Mouse (Mus musculus) right cerebral cortex, postnatal 36 days (tissue): ENCODE measurements around the gene Coq4.

Source experiments
- DNase-seq, 2 experiments: peaks; one replicate each; pipeline ENCODE4 v3.0.0; 2022; ENCODE audit warnings: low spot score in 2 of 2, mixed read lengths in 1 of 2

Gene Coq4

DNA sequence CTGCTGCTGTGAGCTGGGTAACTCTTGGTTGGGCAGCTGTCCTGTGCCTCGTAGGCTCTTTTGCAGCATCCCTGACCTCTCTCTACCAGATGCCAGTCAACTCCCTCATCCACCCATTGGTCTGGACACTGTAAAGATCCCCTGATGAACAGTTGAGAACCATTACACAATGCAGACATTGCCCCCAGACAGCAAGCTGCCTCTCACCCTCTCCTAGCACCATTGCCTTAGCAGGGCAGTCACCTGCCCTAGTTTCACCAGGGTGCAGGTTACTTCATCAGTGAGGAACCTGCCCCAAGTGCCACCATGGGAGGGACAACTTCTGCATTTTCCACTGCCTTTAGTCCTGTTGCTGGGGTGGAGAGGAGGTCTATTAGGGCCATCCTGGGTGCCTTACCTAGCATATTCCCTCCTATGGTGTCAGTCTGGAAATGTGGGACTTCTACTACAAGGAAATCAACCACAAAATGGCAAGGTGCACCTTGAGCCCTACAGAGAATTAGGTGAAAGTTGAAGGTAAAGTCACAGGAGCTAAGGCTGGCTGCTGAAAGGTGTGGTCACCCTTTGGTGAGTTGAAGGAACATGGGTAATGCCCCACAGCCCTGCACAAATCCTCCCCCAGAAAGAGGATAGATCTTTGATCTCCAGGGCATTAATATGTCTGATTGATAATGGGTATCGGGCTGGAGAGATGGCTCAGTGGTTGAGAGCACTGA, 5.6 kb downstream of the Coq4 start:
- no peak for DNase-seq

DNA sequence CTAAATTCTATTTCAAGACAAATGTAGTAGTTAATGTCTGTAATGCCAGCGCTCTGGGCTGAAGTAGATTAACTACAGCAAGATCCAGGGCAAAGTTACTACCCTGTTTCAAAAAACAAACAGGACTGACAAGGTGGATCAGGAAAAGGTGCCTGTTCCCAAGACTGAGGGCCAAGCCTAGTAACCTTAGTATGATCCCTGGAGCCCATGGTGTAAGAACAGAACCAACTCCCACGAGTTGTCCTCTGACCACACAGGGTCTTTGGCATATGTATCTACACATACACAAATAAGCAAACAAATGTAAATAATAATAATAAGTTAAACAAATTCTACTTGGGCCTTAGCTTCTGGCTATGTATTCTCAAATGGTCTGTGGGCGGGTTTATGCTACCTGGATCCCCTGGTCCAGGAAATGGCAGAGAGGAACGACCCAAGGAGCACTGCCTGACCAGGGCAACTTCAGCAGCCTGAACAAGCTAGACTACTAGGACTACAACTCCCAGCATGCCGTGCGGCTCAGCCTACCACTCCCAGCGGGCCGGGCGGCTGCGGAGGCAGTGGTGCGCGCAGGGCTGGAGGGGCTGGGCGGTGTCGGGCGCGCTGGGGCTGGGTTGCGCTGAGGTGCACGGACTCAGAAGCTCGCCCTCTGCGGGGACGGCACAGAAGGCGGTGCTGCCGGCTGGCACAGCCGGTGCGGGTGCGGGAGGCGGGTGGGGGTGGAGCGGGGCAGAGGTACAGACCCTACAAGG, 15.0 kb downstream of the Coq4 start, which contains the start of gene Slc27a4:
TSS of gene Slc27a4 (plus strand) at position 560 of the 752 bp plus-strand sequence.
- peak; percentile 95 for DNase-seq

- no peak for DNase-seq
Observed at GRCm38 (mm10) chr2:29802827-29803201, 15.5 kb downstream of the Coq4 start.

DNA sequence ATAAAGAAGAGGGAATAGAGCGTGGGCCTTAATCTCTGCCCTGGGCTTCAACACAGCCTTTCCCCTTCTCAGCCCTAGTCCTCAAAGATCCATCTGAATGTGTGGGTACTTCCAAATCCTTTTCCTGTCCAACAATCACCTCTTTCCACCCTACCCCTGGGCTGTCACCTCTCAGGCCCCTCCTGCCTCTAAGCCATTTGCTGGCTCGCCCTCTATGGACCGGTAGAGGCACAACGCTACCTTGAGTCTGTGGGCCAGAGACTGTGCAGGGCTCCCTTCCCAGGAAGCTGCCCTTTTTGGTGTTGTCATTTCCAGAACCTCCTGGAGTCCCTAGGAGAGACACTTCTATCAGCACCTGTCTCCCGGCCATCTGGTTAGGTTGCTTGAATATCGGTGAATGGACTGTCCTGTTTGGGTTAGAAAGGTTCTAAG, 16.1 kb downstream of the Coq4 start:
- no peak for DNase-seq

DNA sequence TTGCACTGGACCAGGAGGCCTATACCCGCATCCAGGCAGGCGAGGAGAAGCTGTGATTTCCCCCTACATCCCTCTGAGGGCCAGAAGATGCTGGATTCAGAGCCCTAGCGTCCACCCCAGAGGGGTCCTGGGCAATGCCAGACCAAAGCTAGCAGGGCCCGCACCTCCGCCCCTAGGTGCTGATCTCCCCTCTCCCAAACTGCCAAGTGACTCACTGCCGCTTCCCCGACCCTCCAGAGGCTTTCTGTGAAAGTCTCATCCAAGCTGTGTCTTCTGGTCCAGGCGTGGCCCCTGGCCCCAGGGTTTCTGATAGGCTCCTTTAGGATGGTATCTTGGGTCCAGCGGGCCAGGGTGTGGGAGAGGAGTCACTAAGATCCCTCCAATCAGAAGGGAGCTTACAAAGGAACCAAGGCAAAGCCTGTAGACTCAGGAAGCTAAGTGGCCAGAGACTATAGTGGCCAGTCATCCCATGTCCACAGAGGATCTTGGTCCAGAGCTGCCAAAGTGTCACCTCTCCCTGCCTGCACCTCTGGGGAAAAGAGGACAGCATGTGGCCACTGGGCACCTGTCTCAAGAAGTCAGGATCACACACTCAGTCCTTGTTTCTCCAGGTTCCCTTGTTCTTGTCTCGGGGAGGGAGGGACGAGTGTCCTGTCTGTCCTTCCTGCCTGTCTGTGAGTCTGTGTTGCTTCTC, 28.5 kb downstream of the Coq4 start:
- DNase-seq: no peak

GRCm38 (mm10) chr2:29817426-29818232, 30.3 kb downstream of the Coq4 start:
- DNase-seq: peak; percentile 75 to 81

- no peak for DNase-seq
Observed at GRCm38 (mm10) chr2:29819363-29819762, 32.1 kb downstream of the Coq4 start.

GRCm38 (mm10) chr2:29820025-29820817, 32.9 kb downstream of the Coq4 start, which contains the start of gene Urm1:
Urm1 (plus strand) TSS chr2:29820075.
- peak in 1 of 2 experiments; percentile 42 for DNase-seq

GRCm38 (mm10) chr2:29826318-29826925, 39.1 kb downstream of the Coq4 start:
- no peak for DNase-seq

DNA sequence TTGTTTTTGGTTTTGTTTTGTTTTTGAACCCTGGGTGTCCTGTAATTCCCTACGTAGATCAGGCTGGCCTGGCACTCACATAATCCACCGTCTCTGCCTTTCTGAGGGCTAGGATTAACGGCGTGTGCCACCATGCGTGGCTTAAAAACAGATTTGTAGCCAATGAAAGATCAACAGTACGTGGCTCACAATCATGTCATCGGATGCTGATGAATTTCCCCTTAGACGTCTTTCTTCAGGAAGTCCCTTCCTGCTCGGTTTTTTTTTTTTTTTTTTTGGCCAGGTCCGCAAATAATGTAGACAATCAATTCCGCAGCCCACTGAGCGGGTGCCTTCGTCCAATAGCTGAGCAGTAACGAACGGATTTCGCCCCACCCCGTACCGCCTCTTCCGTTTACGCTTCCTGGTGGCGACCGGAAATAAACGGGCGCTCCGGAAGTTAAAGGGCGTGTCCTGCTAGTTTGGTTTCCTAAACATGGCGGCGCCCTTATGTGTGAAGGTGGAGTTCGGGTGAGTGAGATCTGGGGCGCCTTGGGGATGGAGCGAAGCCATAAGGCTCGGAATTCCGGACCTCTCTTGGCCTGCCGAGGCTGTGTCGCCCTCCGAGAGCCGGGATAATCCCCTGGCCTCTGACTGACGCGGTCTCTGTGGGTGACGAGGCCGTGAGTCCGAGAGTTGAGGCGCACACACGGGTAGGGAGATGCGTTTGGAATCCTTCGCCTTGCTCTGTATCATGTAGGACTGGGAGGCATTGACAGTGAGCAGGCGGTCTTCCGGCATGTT, 39.8 kb downstream of the Coq4 start:
- DNase-seq: peak; percentile 94 to 97

GRCm38 (mm10) chr2:29827709-29828024, 40.4 kb downstream of the Coq4 start:
- DNase-seq: no peak

DNA sequence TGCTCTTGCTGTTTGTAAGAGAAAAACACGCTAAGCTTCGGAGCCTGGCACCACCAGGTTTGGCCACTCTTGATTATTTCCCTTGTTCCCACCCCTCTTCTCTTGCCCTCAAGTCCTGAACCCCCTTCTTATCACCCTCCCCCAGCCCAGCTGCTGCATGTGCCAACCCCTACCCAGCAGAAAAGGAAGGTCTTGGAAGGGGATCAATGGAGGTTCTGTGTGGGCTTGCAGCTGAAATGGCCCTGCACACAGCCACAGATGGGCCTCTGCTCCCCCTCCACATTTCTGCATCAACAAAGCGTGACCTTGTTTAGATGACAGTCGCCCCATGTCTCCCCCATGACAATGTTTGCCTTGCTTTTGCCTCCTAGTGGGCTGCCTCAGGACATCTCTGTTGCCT, 43.8 kb downstream of the Coq4 start:
- peak in 1 of 2 experiments; percentile 36 for DNase-seq

GRCm38 (mm10) chr2:29833796-29834195, 46.5 kb downstream of the Coq4 start:
- DNase-seq: no peak

DNA sequence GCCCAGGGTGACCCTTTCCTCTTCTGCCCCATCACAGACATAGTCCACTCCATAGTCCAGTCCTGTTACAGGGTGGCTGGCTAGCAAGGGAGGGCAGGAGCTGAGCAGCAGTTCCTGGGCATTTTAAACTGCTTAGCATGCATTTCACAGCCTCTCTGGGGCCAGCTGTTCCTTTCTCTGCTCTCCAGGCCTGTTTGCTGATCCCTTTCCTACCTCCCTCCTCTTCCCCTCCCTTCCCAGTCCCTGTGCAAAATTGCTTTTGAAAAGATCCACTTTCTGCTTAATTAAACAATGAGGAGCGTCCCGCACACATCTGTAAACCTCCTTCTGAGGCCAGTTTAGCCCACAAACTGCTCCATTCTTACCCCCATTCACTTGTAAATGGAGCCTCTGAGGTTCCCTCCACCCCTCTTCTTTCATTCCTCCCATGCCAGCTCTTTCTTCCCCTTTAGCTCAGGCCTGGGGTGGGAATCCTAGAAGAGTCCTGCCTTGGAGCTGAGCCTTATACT, 48.2 kb downstream of the Coq4 start:
- no peak for DNase-seq

DNA sequence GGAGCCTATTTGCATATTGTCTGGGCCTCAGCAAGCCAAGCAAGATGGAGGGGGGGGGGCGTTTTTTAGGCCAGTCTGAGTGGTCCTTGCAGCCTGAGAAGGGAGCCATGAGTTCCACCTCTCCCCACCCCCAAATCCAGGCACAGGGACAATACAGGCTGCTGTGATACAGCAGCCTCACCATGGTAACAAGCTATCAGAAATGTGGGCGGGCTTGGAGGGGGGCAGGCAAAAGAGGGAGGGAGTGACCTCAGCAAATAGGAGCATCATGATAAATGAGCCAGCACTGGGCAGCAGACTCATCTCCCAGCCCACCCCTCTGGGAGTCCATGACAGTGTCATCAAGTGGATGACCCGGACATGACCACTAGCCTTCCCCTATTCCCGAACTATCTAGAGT, 52.2 kb downstream of the Coq4 start:
- no peak for DNase-seq

DNA sequence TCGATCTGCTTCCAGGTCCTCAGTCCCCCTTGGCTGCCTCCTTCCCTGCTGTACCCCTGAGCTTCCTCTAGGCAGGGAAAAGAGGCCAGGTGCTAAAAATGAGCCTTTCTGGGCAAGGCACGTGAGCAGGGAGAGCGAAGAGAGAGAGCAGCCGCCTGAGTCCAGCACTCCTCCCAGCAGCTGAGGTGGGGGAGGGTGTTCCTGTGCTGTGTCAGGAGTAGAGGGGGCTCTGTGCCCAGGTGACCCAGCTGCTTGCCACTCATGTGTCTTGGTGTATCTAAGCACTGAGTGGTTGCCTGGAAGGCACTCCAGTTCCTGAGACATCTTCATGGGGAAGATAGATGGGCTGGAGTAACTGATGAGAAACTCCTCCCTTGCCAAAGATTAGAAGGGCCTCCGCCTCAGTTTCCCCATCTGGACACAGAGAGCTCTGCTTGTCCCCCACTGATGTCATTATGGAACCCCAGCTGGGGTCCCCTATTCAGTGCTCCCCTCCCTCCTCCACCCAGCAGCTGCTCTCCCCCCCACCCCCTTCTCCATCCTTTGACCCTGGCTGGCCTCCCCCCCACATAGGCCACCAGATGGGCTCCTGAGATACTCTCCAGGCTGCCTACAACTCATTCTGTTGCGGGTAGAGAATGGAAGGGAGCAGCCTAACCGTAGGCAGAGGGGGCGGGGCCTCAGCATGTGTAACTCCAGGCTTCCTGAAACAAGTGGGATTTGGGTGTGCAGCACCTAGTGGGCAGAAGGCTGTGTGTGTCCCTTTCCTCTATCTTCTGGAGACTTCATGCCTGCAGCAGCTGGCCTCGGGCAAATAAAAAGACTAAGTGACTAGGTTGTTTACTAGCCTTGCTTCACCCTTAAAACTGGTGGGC, 56.2 kb downstream of the Coq4 start:
- peak; percentile 48 to 59 for DNase-seq

DNA sequence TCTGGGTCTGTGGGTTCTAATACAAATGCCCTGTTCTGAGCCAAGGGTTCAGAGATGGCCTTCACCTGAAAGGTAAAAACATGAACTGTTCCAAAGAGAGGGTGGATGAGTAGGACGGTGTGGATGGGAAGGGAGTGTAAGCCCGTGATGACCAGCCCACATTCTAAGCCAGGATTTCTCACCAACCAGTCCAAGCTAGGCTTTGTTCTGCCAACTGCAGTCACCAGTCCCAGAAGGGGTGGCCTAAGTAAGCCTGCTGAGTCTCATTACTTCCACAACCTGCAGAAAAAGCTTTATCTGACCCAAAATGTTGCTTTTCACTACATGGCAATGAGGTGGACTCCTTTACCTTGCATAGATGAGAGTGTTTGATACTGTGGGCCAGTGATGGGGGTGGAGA, 56.8 kb downstream of the Coq4 start:
- no peak for DNase-seq

DNA sequence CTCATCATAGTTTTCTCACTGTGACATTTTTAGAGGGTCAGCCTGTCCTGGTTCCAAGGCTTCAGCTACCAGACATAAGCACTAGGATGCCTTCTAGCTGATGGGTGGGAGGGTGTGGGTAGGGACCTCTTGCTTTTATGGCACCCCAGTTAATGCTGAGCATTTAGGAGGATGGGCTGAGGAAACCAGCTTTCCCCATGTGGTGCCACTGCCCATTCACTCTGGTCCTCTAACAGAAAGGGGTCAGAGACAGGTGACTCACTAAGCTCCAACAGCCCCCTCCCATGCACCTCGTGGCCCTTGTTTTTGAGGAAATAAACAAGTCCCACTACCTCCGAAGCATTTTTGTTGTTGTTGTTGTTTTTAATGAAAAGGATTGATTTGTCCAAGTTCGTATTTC, 57.4 kb downstream of the Coq4 start:
- no peak for DNase-seq

DNA sequence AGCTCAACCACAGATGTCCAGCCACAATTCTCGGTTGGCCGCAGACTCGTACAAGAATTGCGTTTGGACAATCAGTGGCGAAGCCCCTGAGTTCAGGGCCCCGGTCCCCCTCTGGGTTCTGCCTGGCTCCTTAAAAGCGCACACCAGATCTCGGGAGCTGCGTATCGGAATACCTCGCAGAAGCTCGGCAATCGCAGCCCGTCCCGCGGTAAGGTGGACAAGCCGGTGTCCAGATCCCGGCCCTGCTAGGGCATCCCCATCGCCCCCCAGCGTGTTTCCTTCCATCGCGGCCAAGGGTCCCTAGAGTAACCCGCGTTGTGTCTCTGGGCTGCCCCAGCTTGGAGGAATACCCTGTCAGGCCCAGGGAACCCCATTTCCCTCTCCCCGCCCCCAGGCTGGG, 58.3 kb downstream of the Coq4 start:
- no peak for DNase-seq
